Mouse (Mus musculus) hindbrain, embryonic 14.5 days (tissue): ENCODE data around the gene Narfl. TPM values are rescaled to one million over a fixed set of nuclear protein-coding genes. Genes with fewer than 3 reads are reported as not detected.

ENCODE experiments used
- ATAC-seq: fragments of 200-750 bp; cut with Nextera tagmentation; 2 replicates; pipeline ENCODE4 v1.8.0; 2017; ENCODE audit warnings: moderate number of reproducible peaks, mild to moderate bottlenecking, moderate TSS enrichment, moderate library complexity; ENCODE audit not compliant: low FRiP score
- DNase-seq: peaks from one replicate; pipeline ENCODE4 v3.0.0-alpha.2; 2015; ENCODE audit warnings: low spot score
- H3K27ac ChIP-seq: fragments of 300-500 bp; sonication (generic); 2 replicates; pipeline ENCODE4 v1.5.1; 2014; ENCODE audit warnings: mild to moderate bottlenecking, moderate library complexity
- H3K27me3 ChIP-seq: fragments of 300-500 bp; sonication (generic); 2 replicates; pipeline ENCODE4 v1.6.1; 2014; ENCODE audit warnings: mild to moderate bottlenecking, low read length, mixed read lengths; ENCODE audit not compliant: control insufficient read depth, insufficient read depth
- H3K36me3 ChIP-seq: fragments of 300-500 bp; sonication (generic); replicated peaks from 2 replicates; pipeline ENCODE4 v1.6.1; 2014; ENCODE audit not compliant: control insufficient read depth, insufficient read depth
- H3K4me1 ChIP-seq: fragments of 300-500 bp; sonication (generic); replicated peaks from 2 replicates; pipeline ENCODE4 v1.6.1; 2014; ENCODE audit warnings: antibody characterized with exemption, low read length, mixed read lengths; ENCODE audit not compliant: control insufficient read depth, insufficient read depth
- H3K4me2 ChIP-seq: fragments of 300-500 bp; sonication (generic); replicated peaks from 2 replicates; pipeline ENCODE4 v1.6.1; 2014; ENCODE audit warnings: mild to moderate bottlenecking, moderate library complexity
- H3K4me3 ChIP-seq: fragments of 300-500 bp; sonication (generic); replicated peaks from 2 replicates; pipeline ENCODE4 v1.5.1; 2014; ENCODE audit warnings: mild to moderate bottlenecking, low read length
- H3K9ac ChIP-seq: fragments of 300-500 bp; sonication (generic); 2 replicates; pipeline ENCODE4 v1.6.1; 2014
- H3K9me3 ChIP-seq: fragments of 300-500 bp; sonication (generic); 2 replicates; pipeline ENCODE4 v1.6.1; 2016; ENCODE audit warnings: low read length; ENCODE audit not compliant: control insufficient read depth
- WGBS: fragments of 180-500 bp; shearing (Covaris S2); extraction: QIAGEN DNeasy Blood & Tissue Kit; methylation state at CpG from one replicate; pipeline ENCODE4 v1.1.7; 2014; 5-methylcytosine and 5-hydroxymethylcytosine counted together
- polyA plus RNA-seq: library from polyadenylated mRNA; unstranded; fragments of >200 nt; fragmentation: Nextera tagmentation; extraction: Ambion mirVana; gene quantifications from 2 replicates; pipeline ENCODE4 v1.2.1, GENCODE M21; 2014

The Narfl gene
- polyA plus RNA-seq, 1 experiment from 2014 or later = 29.1 TPM

GRCm38 (mm10) chr17:25756378-25757242 lies 17.0 kb upstream of the Narfl start:
- H3K4me2 ChIP-seq = no peak overlapping the region
- H3K9ac ChIP-seq = no peak overlapping the region
- no peak overlapping the region for H3K4me3 ChIP-seq
- ATAC-seq (no peak), DNase-seq (no peak)
- H3K27me3 ChIP-seq = no peaks in the 10 kb centered on the region
- H3K27ac ChIP-seq = no peak overlapping the region
- H3K4me1 ChIP-seq = 0 out of 2 replicates have a peak, but pooled peaks cover 2% of the 10 kb centered on the region
- 85% methylated on average over 9 of the region's 9 CpGs for WGBS
- H3K9me3 ChIP-seq = no peaks in the 10 kb centered on the region
- no peaks in the 10 kb centered on the region for H3K36me3 ChIP-seq

GRCm38 (mm10) chr17:25757691-25758090 lies 15.9 kb upstream of the Narfl start:
- no peak for ATAC-seq
- Histone ChIP-seq H3K9ac (no peak overlapping the region), H3K36me3 (no peaks in the 10 kb centered on the region), H3K9me3 (no peaks in the 10 kb centered on the region), H3K4me3 (no peak overlapping the region), H3K27me3 (no peaks in the 10 kb centered on the region), H3K4me2 (no peak overlapping the region), H3K27ac (no peak overlapping the region), H3K4me1 (no peaks in the 10 kb centered on the region)
- 81% methylated on average over 3 of the region's 3 CpGs for WGBS
- no peak for DNase-seq

- Histone ChIP-seq H3K27me3 (no peaks in the 10 kb centered on the region), H3K4me3 (no peak overlapping the region), H3K36me3 (no peaks in the 10 kb centered on the region), H3K4me2 (no peak overlapping the region), H3K9ac (no peak overlapping the region), H3K27ac (no peak overlapping the region), H3K9me3 (no peaks in the 10 kb centered on the region), H3K4me1 (no peaks in the 10 kb centered on the region)
- no peak for DNase-seq
- ATAC-seq = no peak
- 81% methylated on average over 8 of the region's 8 CpGs for WGBS
These were observed 13.4 kb upstream of the Narfl start for GRCm38 (mm10) chr17:25760148-25760547.

GRCm38 (mm10) chr17:25761561-25761970 lies 12.0 kb upstream of the Narfl start:
- Histone ChIP-seq H3K4me1 (no peaks in the 10 kb centered on the region), H3K27ac (no peak overlapping the region), H3K27me3 (no peaks in the 10 kb centered on the region), H3K9ac (no peak overlapping the region), H3K4me3 (no peak overlapping the region), H3K9me3 (no peaks in the 10 kb centered on the region), H3K36me3 (no peaks in the 10 kb centered on the region), H3K4me2 (no peak overlapping the region)
- WGBS = 37% methylated on average over 4 of the region's 4 CpGs
- no peak for DNase-seq
- ATAC-seq = no peak

GRCm38 (mm10) chr17:25762591-25762990 lies 11.0 kb upstream of the Narfl start:
- ATAC-seq (no peak), DNase-seq (no peak)
- peaks cover 1% of the 10 kb centered on the region; the same call in 1 of the 2 replicates for H3K27me3 ChIP-seq
- H3K9me3 ChIP-seq = no peaks in the 10 kb centered on the region
- no peak overlapping the region for H3K4me3 ChIP-seq
- WGBS = 29% methylated on average over 3 of the region's 3 CpGs
- H3K9ac ChIP-seq = no peak overlapping the region
- no peak overlapping the region for H3K27ac ChIP-seq
- H3K36me3 ChIP-seq = no peaks in the 10 kb centered on the region
- no peak overlapping the region for H3K4me2 ChIP-seq
- no peaks in the 10 kb centered on the region for H3K4me1 ChIP-seq

- Histone ChIP-seq H3K27me3 (peaks cover 10% of the 10 kb centered on the region; the same call in 1 of the 2 replicates), H3K27ac (no peak overlapping the region), H3K9ac (no peak overlapping the region), H3K36me3 (no peaks in the 10 kb centered on the region), H3K9me3 (no peaks in the 10 kb centered on the region), H3K4me1 (no peaks in the 10 kb centered on the region), H3K4me2 (no peak overlapping the region), H3K4me3 (no peak overlapping the region)
- ATAC-seq (no peak), DNase-seq (no peak)
- 34% methylated on average over 5 of the region's 5 CpGs for WGBS
These were observed 7.7 kb upstream of the Narfl start for GRCm38 (mm10) chr17:25765886-25766285.

- H3K4me3 ChIP-seq = no peak overlapping the region
- H3K27ac ChIP-seq = no peak overlapping the region
- H3K27me3 ChIP-seq = peaks cover 10% of the 10 kb centered on the region; the same call in 1 of the 2 replicates
- H3K4me1 ChIP-seq = peaks cover 4% of the 10 kb centered on the region; the same call in 1 of the 2 replicates
- 46% methylated on average over 9 of the region's 9 CpGs for WGBS
- no peaks in the 10 kb centered on the region for H3K9me3 ChIP-seq
- H3K4me2 ChIP-seq = no peak overlapping the region
- no peaks in the 10 kb centered on the region for H3K36me3 ChIP-seq
- DNase-seq = no peak
- H3K9ac ChIP-seq = no peak overlapping the region
- no peak for ATAC-seq
These were observed 4.2 kb upstream of the Narfl start for GRCm38 (mm10) chr17:25769331-25769730.

- H3K36me3 ChIP-seq = peaks cover 21% of the 10 kb centered on the region
- WGBS = 84% methylated on average over 10 of the region's 10 CpGs
- no peak overlapping the region for H3K9ac ChIP-seq
- no peaks in the 10 kb centered on the region for H3K27me3 ChIP-seq
- ATAC-seq = no peak
- DNase-seq = no peak
- no peaks in the 10 kb centered on the region for H3K9me3 ChIP-seq
- H3K4me2 ChIP-seq = no peak overlapping the region
- no peak overlapping the region for H3K4me3 ChIP-seq
- H3K4me1 ChIP-seq = peaks cover 8% of the 10 kb centered on the region; the same call in 1 of the 2 replicates
- H3K27ac ChIP-seq = no peak overlapping the region
These were observed 1.9 kb downstream of the Narfl start for GRCm38 (mm10) chr17:25775318-25776062.

- no peak for ATAC-seq
- WGBS = 98% methylated on average over 5 of the region's 5 CpGs
These were observed 4.4 kb downstream of the Narfl start for GRCm38 (mm10) chr17:25777948-25778347.

More at GRCm38 (mm10) chr17:25777948-25778347, 4.4 kb downstream of the Narfl start:
- no peaks in the 10 kb centered on the region for H3K9me3 ChIP-seq
- no peak overlapping the region for H3K4me2 ChIP-seq
- H3K27me3 ChIP-seq = no peaks in the 10 kb centered on the region
- peaks cover 45% of the 10 kb centered on the region for H3K36me3 ChIP-seq
- DNase-seq = no peak
- peaks cover 8% of the 10 kb centered on the region; the same call in 1 of the 2 replicates for H3K4me1 ChIP-seq
- no peak overlapping the region for H3K27ac ChIP-seq
- H3K4me3 ChIP-seq = no peak overlapping the region
- no peak overlapping the region for H3K9ac ChIP-seq
